Mouse (Mus musculus) heart, adult 2 months (tissue): ENCODE results near the gene Cdca8. TPM values are rescaled to one million over a fixed set of nuclear protein-coding genes. Genes with fewer than 3 reads are reported as not detected.

Experiments used
- DNase-seq, 2 experiments: peaks; one replicate each; pipeline ENCODE4 v3.0.0; 2021
- H3K27ac ChIP-seq: fragments of 200-600 bp; 2 replicates; pipeline ENCODE4 v1.8.1; 2022
- H3K27me3 ChIP-seq: fragments of 200-500 bp; 2 replicates; pipeline ENCODE4 v1.6.1; 2012; ENCODE audit warnings: mild to moderate bottlenecking, low read length, inconsistent platforms, mixed read lengths; ENCODE audit not compliant: control insufficient read depth, insufficient read depth
- H3K36me3 ChIP-seq: fragments of 200-500 bp; 2 replicates; pipeline ENCODE4 v1.6.1; 2012; ENCODE audit warnings: low read length, inconsistent platforms; ENCODE audit not compliant: control insufficient read depth, insufficient read depth
- H3K4me1 ChIP-seq: fragments of 200-500 bp; 2 replicates; pipeline ENCODE4 v1.6.1; 2011; ENCODE audit warnings: low read length; ENCODE audit not compliant: control insufficient read depth, insufficient read depth
- H3K4me3 ChIP-seq: fragments of 200-600 bp; 2 replicates; pipeline ENCODE4 v1.8.1; 2022
- H3K79me2 ChIP-seq: fragments of 200-500 bp; replicated peaks from 2 replicates; pipeline ENCODE4 v1.6.1; 2012; ENCODE audit warnings: mild to moderate bottlenecking, inconsistent platforms, low read length, moderate library complexity, mixed read lengths; ENCODE audit not compliant: control insufficient read depth, insufficient read depth
- H3K9ac ChIP-seq: fragments of 200-500 bp; 2 replicates; pipeline ENCODE4 v1.6.1; 2012; ENCODE audit warnings: low read depth, mild to moderate bottlenecking, control low read depth, inconsistent platforms, low read length, mixed read lengths
- CTCF ChIP-seq: fragments of 200-600 bp; IDR thresholded peaks from 2 replicates; pipeline ENCODE4 v1.8.1; 2022; ENCODE audit warnings: antibody characterized with exemption, mild to moderate bottlenecking, moderate library complexity
- EP300 ChIP-seq: fragments of 200-500 bp; IDR thresholded peaks from 2 replicates; pipeline ENCODE4 v1.6.1; 2011; ENCODE audit warnings: low read depth, low read length, control low read depth; ENCODE audit not compliant: insufficient read depth
- POLR2A ChIP-seq: fragments of 200-500 bp; IDR thresholded peaks from 2 replicates; pipeline ENCODE4 v1.6.1; 2011; ENCODE audit warnings: mild to moderate bottlenecking, low read depth, low read length, control low read depth; ENCODE audit not compliant: insufficient read depth
- WGBS: fragments of 180-500 bp; shearing (Covaris S2); methylation state at CpG from one replicate; pipeline ENCODE4 v1.1.7; 2018; 5-methylcytosine and 5-hydroxymethylcytosine counted together
- intact Hi-C: fragments of 180-260 bp; cut with DNase I; formaldehyde crosslinking; loops from one replicate; pipeline ENCODE4 v1.15.1; 2025
- polyA plus RNA-seq: library from polyadenylated mRNA; depleted of rRNA; stranded (reverse); fragments of >200 nt; gene quantifications from 2 replicates; pipeline ENCODE4 v1.2.3, GENCODE M21; 2012
- total RNA-seq, 2 experiments: library from RNA; stranded (reverse); gene quantifications; 2 replicates each; pipeline ENCODE4 v1.2.3; 2021

Cdca8 gene
- total and polyA plus RNA-seq, 3 experiments, result 0.52 to 0.59 (median 0.57) TPM

GRCm38 (mm10) chr4:124984871-124985670 is 46.0 kb upstream of the Cdca8 start:
- no peak overlapping the region for H3K4me3 ChIP-seq

GRCm38 (mm10) chr4:124983893-124984526 is 44.9 kb upstream of the Cdca8 start:
- 21% methylated on average over 9 of the region's 9 CpGs for WGBS
- no peak for DNase-seq
- Histone ChIP-seq H3K79me2 (no peaks in the 10 kb centered on the region), H3K27ac (no peak overlapping the region), H3K9ac (no peak overlapping the region), H3K36me3 (no peaks in the 10 kb centered on the region), H3K4me1 (no peaks in the 10 kb centered on the region), H3K27me3 (peaks cover 19% of the 10 kb centered on the region), H3K4me3 (no peak overlapping the region)
- intact Hi-C loops, result no loop called here
- TF ChIP-seq CTCF, result peak; percentile 26; the same call in 1 of the 2 replicates
- TF ChIP-seq POLR2A, result no peak

More at GRCm38 (mm10) chr4:124984871-124985670, 46.0 kb upstream of the Cdca8 start:
- Histone ChIP-seq H3K27me3 (peaks cover 21% of the 10 kb centered on the region), H3K4me1 (no peaks in the 10 kb centered on the region), H3K27ac (no peak overlapping the region), H3K36me3 (no peaks in the 10 kb centered on the region), H3K79me2 (no peaks in the 10 kb centered on the region), H3K9ac (no peak overlapping the region)
- WGBS, result 12% methylated on average over 18 of the region's 18 CpGs
- DNase-seq, result no peak
- no peak for TF ChIP-seq POLR2A
- no peak for TF ChIP-seq CTCF
- no peak for TF ChIP-seq EP300
- intact Hi-C loops, result no loop called here

- no peak overlapping the region for H3K4me3 ChIP-seq
- WGBS, result 27% methylated on average over 5 of the region's 5 CpGs
- DNase-seq, result no peak
- no peaks in the 10 kb centered on the region for H3K4me1 ChIP-seq
- intact Hi-C loops, result no loop called here
- H3K9ac ChIP-seq, result no peak overlapping the region
- H3K79me2 ChIP-seq, result no peaks in the 10 kb centered on the region
- TF ChIP-seq POLR2A (no peak), CTCF (no peak), EP300 (no peak)
- peaks cover 1% of the 10 kb centered on the region; the same call in 1 of the 2 replicates for H3K27me3 ChIP-seq
- no peak overlapping the region for H3K27ac ChIP-seq
- no peaks in the 10 kb centered on the region for H3K36me3 ChIP-seq
These were observed 39.1 kb upstream of the Cdca8 start for GRCm38 (mm10) chr4:124978201-124978600.

GRCm38 (mm10) chr4:124973296-124973695 is 34.2 kb upstream of the Cdca8 start:
- Histone ChIP-seq H3K27ac (no peak overlapping the region), H3K4me3 (no peak overlapping the region), H3K36me3 (no peaks in the 10 kb centered on the region), H3K27me3 (no peaks in the 10 kb centered on the region), H3K4me1 (no peaks in the 10 kb centered on the region), H3K79me2 (no peaks in the 10 kb centered on the region), H3K9ac (no peak overlapping the region)
- intact Hi-C loops, result no loop called here
- WGBS, result 63% methylated on average over 2 of the region's 2 CpGs
- DNase-seq, result no peak
- no peak for TF ChIP-seq EP300
- no peak for TF ChIP-seq CTCF
- no peak for TF ChIP-seq POLR2A

GRCm38 (mm10) chr4:124972316-124972715 is 33.2 kb upstream of the Cdca8 start:
- Histone ChIP-seq H3K36me3 (no peaks in the 10 kb centered on the region), H3K27ac (no peak overlapping the region), H3K27me3 (no peaks in the 10 kb centered on the region), H3K79me2 (no peaks in the 10 kb centered on the region), H3K9ac (no peak overlapping the region), H3K4me1 (no peaks in the 10 kb centered on the region), H3K4me3 (no peak overlapping the region)
- WGBS, result 39% methylated on average over 9 of the region's 9 CpGs
- TF ChIP-seq POLR2A (no peak), EP300 (no peak), CTCF (no peak)
- intact Hi-C loops, result no loop called here
- no peak for DNase-seq

- Histone ChIP-seq H3K9ac (no peak overlapping the region), H3K27ac (no peak overlapping the region), H3K36me3 (no peaks in the 10 kb centered on the region), H3K4me3 (no peak overlapping the region), H3K27me3 (no peaks in the 10 kb centered on the region), H3K4me1 (no peaks in the 10 kb centered on the region), H3K79me2 (no peaks in the 10 kb centered on the region)
- WGBS, result 77% methylated on average over 8 of the region's 8 CpGs
- no peak for DNase-seq
- intact Hi-C loops, result no loop called here
- TF ChIP-seq POLR2A (no peak), EP300 (no peak), CTCF (no peak)
These were observed 32.0 kb upstream of the Cdca8 start for GRCm38 (mm10) chr4:124971094-124971493.
